Mouse (Mus musculus): ENCODE measurements around the gene Hikeshi. TPM values are rescaled to one million over a fixed set of nuclear protein-coding genes. Genes with fewer than 3 reads are reported as not detected.

The Hikeshi gene
- polyA plus RNA-seq, 1 experiment from 2014 or later, result 87.8 TPM

Other genes starting within 250 kb of the Hikeshi start
- not detected in 2 replicates for gene Ccdc81, start 37.6 kb downstream of the Hikeshi start, polyA plus RNA-seq (2015; fragmentation: Nextera tagmentation; extraction: Ambion mirVana)
- 45.1 and 50.3 TPM in 2 replicates for gene Eed, start 39.8 kb upstream of the Hikeshi start, polyA plus RNA-seq (2015; fragmentation: Nextera tagmentation; extraction: Ambion mirVana)
- 51.1 and 58.4 TPM in 2 replicates for gene Picalm, start 189.0 kb upstream of the Hikeshi start, polyA plus RNA-seq (2015; fragmentation: Nextera tagmentation; extraction: Ambion mirVana)

All from liver, embryonic 13.5 days (tissue).